Mouse (Mus musculus): ENCODE data around the gene Dennd1a.

The Dennd1a gene

GRCm38 (mm10) chr2:38286733-38287551 lies at the start of gene Dennd1a:
Gene Dennd1a (minus strand): TSS chr2:38287390.
- DNase-seq (ENCODE audit: low spot score in 2 of 2), result peak; percentile 73 to 85

DNA sequence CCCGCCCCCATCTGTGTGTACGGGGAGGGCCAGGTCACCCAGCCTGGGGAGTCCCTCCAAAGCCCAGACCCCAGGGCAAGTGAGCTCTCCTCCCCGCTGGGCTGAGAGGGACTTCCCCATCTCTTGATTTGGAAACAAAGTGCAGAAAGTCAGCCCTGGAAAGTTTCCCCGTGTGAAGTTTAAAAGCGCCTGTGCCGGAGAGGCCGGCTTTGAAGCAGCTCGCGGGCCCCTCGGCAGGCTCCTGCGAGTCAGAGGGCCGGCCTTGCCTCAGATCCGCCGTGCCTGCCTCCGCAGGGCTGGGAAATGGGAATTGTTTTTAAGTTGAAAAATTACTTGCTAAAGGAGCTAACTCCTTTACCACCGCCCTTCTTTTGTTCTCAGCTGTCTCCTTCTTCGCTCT lies 49.4 kb upstream of the Dennd1a start:
- no peak for DNase-seq (ENCODE audit: low spot score in 2 of 2)

- no peak for DNase-seq (ENCODE audit: low spot score in 2 of 2)
Observed at GRCm38 (mm10) chr2:38333586-38334119, 46.5 kb upstream of the Dennd1a start.

- DNase-seq (ENCODE audit: low spot score in 2 of 2), result no peak
Observed at GRCm38 (mm10) chr2:38326671-38327070, 39.5 kb upstream of the Dennd1a start.

DNA sequence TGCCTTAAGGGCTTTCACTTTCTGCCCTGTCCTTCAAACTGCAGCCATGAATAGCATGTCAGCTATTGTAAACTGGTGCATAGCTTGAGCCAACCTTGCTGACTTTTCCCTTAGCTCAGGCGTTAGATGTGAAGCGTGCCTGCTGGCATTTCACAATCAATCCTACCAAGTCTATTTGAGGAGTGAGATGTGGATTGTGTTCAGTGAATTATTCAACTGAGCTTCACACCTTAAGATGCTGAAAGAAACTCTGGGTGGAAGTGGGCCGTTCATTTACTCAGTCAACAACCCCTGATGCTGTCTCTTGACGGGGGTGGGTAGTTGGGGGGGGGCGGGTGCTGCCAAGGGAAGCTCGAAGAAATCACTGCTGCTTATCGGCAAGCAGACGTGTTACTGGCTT lies 36.2 kb upstream of the Dennd1a start:
- DNase-seq (ENCODE audit: low spot score in 2 of 2), result no peak

DNA sequence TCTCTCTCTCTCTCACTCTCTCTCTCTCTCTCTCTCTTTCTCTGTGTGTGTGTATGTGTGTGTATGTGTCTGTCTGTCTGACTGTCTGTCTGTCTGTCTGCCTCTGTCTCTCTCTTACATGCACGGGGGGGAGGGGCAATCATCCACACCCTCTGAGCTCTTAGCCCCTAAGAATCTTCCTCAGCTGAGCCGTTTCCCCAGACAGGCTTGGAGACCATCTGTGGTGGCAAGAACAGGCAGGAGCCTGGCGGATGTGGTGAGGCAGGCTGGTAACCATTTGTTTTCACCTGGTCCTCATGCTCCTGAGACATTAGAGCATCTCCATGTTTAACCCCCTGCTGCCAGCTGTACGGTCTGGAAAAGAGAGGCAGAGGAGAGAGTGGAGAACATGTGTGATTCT lies 33.7 kb upstream of the Dennd1a start:
- DNase-seq (ENCODE audit: low spot score in 2 of 2), result no peak

DNA sequence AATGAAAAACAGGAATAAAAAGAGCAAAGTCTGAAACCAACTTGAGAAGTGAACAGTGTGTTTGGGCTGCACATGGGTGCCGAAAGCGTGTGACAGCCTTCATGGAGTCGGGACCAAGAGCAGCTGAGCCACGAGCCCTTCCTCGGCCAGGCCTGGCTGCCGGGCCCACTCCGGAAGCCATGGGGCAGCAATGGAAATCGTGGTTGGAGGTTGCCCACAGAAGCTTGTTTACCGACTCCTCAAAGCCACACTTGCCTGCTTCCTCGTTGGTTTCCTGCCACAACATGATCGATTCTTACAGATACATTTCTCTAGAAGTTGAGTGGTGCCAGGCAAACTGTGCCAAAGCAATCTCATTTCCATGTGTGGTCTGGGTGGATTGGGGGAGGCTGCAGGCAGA lies 31.9 kb upstream of the Dennd1a start:
- DNase-seq (ENCODE audit: low spot score in 2 of 2), result no peak

GRCm38 (mm10) chr2:38313399-38313798 lies 26.2 kb upstream of the Dennd1a start:
- no peak for DNase-seq (ENCODE audit: low spot score in 2 of 2)

DNA sequence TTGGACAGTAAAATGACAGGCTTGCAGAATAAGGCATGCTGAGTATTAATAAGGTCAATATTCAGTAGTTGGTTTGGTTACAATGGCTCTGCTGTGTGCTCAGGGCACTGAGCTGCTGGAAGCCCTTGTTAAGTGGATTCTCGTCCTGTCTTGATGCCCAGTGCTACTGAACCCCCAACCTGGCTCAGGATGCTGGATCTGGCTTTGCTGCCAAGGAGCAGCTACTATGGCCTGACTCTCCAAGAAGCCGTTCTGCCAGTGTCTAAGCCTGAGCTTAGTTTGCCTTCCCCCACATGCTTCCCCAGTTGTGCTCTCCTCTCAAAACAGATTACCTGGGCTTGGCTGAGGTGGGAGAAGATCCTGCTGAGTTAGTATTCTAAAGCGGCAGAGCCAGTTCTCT lies 25.7 kb upstream of the Dennd1a start:
- DNase-seq (ENCODE audit: low spot score in 2 of 2), result no peak

DNA sequence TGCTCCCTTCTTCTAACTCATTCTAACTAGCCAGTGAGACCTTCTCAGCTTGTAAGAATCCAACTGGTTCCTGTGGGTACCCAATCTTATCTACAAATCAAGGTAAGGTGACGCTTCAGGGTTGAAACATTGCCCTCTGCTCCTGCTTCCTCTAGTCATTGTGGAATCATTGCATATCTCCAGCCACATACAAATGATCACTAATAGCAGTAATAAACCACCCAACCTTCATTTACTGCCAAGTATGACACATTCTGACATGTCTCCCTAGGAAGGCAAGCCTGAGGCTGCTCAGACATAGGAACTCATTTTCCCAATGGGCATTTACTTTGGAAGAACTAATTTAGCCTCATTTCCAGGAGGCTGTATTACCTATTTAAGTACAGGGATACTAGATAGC lies 18.0 kb upstream of the Dennd1a start:
- DNase-seq (ENCODE audit: low spot score in 2 of 2), result no peak

DNA sequence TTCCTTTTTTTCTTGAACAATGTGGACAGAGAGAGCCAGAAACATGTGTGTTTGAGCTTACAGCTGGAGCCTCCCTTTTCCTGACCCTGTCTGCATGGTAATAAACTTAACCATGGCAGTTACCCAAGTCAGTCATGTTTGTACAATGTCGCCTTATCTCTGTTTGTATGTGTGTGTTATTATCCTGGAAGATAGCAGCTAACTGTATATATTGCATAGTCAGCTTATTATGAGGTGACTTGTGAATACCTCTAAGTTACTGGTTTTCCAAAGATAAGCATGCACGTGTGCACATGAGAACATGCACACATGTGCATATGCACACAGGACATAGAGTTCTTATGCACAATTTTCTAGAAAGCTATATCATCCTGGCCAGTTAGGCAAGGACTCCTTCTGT lies 13.8 kb upstream of the Dennd1a start:
- DNase-seq (ENCODE audit: low spot score in 2 of 2), result no peak

GRCm38 (mm10) chr2:38295939-38296338 lies 8.7 kb upstream of the Dennd1a start:
- DNase-seq (ENCODE audit: low spot score in 2 of 2), result no peak

- DNase-seq (ENCODE audit: low spot score in 2 of 2), result no peak
Observed at GRCm38 (mm10) chr2:38291526-38291925, 4.3 kb upstream of the Dennd1a start.

DNA sequence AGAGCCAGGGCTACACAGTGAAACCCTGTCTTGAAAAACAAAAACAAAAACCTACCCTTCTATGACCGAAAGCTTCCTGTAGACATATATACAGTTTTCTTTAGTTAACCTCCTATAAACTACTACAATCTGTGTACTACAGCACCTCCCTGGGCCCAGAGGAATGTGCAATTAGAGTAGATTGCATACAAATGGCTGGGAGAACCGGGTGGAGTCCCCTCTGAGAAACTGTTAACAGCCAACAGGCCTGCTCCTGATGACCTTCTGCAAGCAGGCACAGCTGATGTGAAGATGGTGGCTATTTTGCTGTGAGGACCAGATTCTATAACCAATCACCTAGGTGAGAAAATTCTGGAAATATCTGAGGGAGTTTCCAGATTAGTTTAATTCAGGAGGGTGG lies 1.0 kb upstream of the Dennd1a start:
- DNase-seq (ENCODE audit: low spot score in 2 of 2), result no peak

DNA sequence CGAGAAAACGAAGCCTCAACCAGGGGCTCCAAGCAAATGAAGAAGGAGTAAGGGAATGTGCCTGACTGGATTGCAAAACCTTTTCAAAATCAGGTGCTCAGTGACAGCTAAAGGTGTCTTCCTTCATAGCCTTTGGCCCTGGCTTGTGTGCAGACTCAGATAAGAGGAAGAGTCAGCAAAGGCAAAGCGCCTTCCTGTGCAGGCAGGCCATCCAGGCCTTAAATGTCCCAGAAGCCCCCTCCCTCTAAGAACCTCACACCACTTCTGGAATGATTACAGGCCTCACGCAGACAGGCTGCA lies 807 bp downstream of the Dennd1a start:
- DNase-seq (ENCODE audit: low spot score in 2 of 2), result peak; percentile 7 to 38

DNA sequence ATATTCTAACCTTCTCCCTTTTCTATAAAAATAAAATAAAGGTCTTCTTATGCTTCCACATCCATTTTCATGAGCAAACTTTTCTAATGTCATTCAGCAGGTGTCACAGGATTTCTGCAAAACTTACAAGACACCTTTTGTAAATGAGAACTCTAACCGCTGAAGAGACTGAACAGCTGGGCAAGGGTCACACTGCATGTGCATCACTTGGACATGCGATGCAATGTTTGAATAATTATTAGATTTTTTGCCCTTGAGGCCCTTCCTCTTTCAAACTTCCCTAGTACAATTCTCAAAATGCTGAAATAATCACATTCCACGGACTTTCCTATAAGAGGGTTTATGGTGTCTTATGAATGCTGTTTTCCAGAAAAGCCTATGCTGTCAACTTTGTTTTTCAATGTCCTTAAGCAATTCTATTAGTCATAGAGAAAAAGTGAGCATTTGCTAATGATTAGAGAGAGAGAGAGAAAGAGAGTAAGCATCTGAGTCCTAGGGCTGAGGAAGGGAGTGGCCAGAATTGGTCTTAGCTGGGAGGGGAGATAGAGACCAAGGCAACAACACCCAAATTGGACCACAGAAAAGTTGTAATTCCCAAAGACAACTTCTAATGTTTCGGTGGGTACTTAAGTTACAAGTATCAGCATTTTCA lies 1.3 kb downstream of the Dennd1a start:
- no peak for DNase-seq (ENCODE audit: low spot score in 2 of 2)

DNA sequence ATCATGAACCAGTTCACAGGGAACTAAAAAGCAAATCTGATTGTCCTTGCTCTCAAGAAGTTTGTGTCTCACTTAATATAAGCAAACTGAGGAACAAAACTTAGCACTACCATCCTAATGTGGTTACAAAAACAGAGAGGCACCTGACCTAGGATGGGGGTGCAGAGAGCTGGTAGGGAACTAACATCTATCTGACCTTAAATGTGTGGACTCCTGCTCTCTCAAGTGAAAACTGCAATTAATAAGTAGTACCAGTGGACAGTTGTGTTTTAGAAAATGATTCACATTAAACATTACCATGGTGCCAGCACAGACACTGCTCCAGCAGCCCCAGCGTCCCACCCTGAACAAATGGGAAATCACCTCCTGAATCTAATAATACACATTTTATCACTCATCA lies 3.2 kb downstream of the Dennd1a start:
- no peak for DNase-seq (ENCODE audit: low spot score in 2 of 2)

GRCm38 (mm10) chr2:38280376-38280775 lies 6.8 kb downstream of the Dennd1a start:
- no peak for DNase-seq (ENCODE audit: low spot score in 2 of 2)

DNA sequence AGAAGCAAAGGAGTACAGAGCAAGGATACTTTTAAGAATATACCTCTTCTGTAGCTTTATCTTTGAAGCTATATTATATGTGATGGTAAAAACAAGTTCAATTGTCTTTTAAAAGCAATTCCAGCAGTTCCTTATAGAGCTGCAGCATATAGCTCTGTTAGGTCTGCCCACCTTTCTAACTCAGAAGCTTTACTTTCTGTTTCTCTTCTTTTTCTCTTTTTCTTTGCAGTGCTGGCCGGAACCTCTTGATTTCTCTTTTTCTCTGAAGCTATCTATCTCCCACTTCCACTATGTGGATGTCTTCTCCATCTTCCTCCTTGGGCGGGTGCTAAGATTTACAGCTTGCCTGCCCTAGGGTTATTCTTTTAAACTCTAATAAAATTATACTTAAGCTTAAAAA lies 12.2 kb downstream of the Dennd1a start:
- no peak for DNase-seq (ENCODE audit: low spot score in 2 of 2)

- DNase-seq (ENCODE audit: low spot score in 2 of 2), result no peak
Observed at GRCm38 (mm10) chr2:38263653-38264052, 23.5 kb downstream of the Dennd1a start.

DNA sequence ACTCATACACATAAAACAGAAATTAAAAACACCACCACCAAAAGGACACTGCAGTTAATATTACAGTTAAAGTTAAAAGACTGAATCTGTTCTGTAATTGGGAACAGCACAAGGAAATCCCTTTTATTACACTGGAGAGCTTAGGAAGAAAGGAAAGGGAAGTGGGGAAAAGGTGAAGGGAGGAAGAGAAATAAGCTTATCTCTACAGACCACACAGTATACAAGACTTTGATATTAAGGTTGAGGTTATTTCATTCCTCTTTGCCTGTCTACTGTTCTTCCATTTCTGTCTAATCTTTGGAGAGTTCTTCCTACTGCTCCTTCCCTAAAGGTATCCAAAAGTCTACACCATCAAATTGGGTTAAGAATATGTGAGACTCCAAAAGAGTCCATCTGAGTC lies 28.1 kb downstream of the Dennd1a start:
- DNase-seq (ENCODE audit: low spot score in 2 of 2), result no peak

GRCm38 (mm10) chr2:38237616-38238015 lies 49.6 kb downstream of the Dennd1a start:
- no peak for DNase-seq (ENCODE audit: low spot score in 2 of 2)

GRCm38 (mm10) chr2:38235593-38235992 lies 51.6 kb downstream of the Dennd1a start:
- no peak for DNase-seq (ENCODE audit: low spot score in 2 of 2)

Data from right cerebral cortex, adult 2 months (tissue).